Mouse (Mus musculus) bone marrow macrophage, adult 2 months (primary cell): Measurements from ENCODE around the gene Entr1. TPM values are rescaled to one million over a fixed set of nuclear protein-coding genes. Genes with fewer than 3 reads are reported as not detected.

ENCODE experiments used
- H3K27ac ChIP-seq: 2 replicates; pipeline ENCODE4 v1.5.1; 2012; ENCODE audit warnings: low read depth, low read length; ENCODE audit not compliant: insufficient read depth
- H3K4me1 ChIP-seq: 2 replicates; pipeline ENCODE4 v1.6.1; 2012; ENCODE audit warnings: low read length; ENCODE audit not compliant: control insufficient read depth, insufficient read depth
- H3K4me3 ChIP-seq: 2 replicates; pipeline ENCODE4 v1.5.1; 2012; ENCODE audit warnings: mild to moderate bottlenecking, low read length, moderate library complexity; ENCODE audit not compliant: insufficient read depth
- CTCF ChIP-seq: IDR thresholded peaks from 2 replicates; pipeline ENCODE4 v1.5.1; 2012; ENCODE audit warnings: low read depth, mild to moderate bottlenecking, low read length, moderate library complexity
- POLR2A ChIP-seq: IDR thresholded peaks from 2 replicates; pipeline ENCODE4 v1.6.1; 2012; ENCODE audit warnings: mild to moderate bottlenecking, low read depth, low read length, borderline replicate concordance
- polyA plus RNA-seq: library from polyadenylated mRNA; stranded (reverse); fragments of >200 nt; gene quantifications from 2 replicates; pipeline ENCODE4 v1.2.4, GENCODE M21; 2012; ENCODE audit not compliant: missing spikeins, insufficient read depth, insufficient read length

Entr1 gene
- polyA plus RNA-seq, 1 experiment: 61.5 TPM

DNA sequence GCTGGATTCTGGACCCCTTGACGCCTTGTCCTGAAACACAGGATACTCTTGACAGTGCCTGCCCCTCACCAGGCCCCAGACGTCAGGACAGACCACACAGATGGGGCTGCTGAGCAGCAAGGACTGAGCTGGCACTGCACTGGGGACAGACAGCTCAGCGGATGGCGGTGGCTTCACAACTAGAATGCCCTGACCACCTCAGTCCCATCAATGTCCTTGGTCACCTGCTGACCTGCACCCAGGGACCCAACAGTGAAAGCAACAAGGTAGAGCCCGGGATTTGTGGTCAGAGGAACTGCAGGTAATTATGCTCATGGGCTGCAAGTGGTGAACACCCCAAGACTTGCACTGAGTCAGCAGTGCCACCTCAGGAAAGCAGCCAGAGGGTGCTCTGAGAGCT is 26.1 kb downstream of the Entr1 start:
- no peak overlapping the region for H3K4me3 ChIP-seq
- no peak for TF ChIP-seq POLR2A
- TF ChIP-seq CTCF: no peak
- peaks cover 17% of the 10 kb centered on the region for H3K4me1 ChIP-seq
- H3K27ac ChIP-seq: no peak overlapping the region

DNA sequence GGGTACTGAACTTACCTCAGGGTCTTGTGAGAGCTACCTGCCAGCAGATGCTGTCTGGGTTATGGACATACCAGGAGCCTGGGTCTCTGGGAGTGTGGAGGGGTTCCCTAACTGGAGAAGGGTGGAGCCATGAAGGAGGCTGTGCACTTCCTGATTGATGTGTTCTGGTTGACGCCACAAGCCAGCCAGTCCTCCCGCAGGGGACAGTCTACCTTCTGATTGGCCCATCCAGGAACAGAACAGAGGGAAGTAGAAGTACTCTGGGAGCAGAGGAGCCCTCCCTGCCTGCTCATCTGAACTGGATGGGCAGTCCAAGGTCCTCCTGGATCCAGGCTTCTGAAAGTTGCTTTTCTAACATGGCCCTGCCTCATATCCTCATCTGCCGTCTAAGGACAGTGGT is 28.3 kb downstream of the Entr1 start, which contains the start of gene Card9:
TSS of gene Card9 (minus strand) at position 147 of the 400 bp plus-strand sequence.
- H3K27ac ChIP-seq: peak within 1 kb of the TSS; percentile 77

DNA sequence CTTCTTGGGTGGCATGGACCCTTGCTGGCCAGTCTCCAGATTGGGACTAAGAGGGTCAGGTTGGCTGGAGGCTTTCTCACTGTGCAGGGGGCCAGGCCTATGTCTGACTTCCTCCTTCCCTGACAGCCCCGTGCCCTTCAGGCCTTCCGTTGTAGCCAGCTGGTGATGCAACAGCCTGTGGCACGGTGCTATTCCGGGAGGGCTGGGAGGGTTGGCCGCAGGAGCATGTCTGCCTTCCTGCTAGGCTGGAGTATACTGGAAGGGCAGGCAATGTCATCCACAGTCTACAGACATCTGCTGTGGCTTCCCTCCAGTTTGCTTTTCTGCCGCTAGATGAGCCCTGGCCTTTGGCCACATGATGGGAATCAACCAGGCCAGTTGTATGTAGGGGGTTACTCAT is 29.1 kb downstream of the Entr1 start:
- Histone ChIP-seq H3K27ac (peak overlapping the region; percentile 77), H3K4me1 (peaks cover 26% of the 10 kb centered on the region), H3K4me3 (peak overlapping the region; percentile 77)
- TF ChIP-seq CTCF (no peak), POLR2A (no peak)

More for the DNA sequence above, 28.3 kb downstream of the Entr1 start, which contains the start of gene Card9:
- H3K4me1 ChIP-seq: peaks cover 26% of the 10 kb centered on the region
- H3K4me3 ChIP-seq: peak within 1 kb of the TSS; percentile 77
- no peak for TF ChIP-seq CTCF
- no peak for TF ChIP-seq POLR2A

DNA sequence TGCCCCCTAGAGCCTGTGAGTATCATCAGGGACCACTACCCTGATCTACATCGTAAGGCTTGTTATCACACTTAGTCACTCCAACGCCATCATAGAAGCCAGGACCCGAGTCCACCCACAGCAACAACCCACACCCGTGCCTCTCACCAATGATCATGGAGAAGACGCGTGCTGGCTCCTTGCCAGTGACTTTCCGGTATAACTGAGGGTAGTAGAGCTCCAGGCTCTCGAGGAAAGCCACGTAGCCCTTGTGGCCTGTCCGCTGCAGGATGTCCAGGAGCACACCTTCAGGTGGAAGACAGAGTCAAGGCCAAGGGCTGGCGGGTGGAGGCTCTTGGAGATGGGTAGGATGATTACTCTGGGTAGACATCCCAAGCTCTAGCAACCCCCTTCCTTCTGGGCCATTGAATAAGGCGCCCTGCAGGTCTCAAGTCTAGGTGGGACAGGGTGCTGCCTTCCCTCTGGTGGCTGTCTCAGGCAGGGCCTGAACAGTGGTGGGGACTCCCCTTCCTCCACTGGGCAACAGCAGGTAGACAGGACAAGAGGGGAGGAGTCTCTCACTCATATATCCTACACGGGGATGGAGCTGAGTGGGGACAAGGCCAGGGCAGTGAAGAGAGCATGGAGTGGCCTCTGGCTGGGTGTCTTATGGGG is 30.3 kb downstream of the Entr1 start:
- H3K27ac ChIP-seq: no peak overlapping the region
- H3K4me3 ChIP-seq: 0 out of 2 replicates have a peak overlapping the region, but pooled peaks have one; percentile 77
- no peak for TF ChIP-seq CTCF
- TF ChIP-seq POLR2A: no peak
- peaks cover 26% of the 10 kb centered on the region for H3K4me1 ChIP-seq

DNA sequence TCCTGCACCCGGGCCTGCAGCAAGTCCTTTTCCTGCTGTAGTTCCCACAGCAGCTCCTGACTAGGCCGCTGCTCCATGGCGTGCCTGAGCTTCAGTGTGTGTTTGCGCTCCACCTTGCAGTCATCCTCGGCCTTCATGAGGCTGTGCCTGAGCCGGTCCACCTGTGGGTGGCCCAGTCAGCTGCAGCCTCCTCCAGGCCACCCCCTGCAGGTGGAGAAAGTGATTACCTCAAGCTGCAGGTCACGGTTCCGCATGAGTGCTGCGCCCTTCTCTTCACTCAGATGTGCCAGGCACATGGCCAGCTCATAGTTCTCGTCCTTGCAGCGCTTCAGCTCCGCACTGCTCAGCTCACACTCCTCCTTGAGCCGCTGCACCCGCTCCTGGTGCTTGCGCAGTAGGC is 31.6 kb downstream of the Entr1 start:
- Histone ChIP-seq H3K4me1 (peaks cover 31% of the 10 kb centered on the region), H3K27ac (no peak overlapping the region), H3K4me3 (no peak overlapping the region)
- TF ChIP-seq CTCF (no peak), POLR2A (no peak)

DNA sequence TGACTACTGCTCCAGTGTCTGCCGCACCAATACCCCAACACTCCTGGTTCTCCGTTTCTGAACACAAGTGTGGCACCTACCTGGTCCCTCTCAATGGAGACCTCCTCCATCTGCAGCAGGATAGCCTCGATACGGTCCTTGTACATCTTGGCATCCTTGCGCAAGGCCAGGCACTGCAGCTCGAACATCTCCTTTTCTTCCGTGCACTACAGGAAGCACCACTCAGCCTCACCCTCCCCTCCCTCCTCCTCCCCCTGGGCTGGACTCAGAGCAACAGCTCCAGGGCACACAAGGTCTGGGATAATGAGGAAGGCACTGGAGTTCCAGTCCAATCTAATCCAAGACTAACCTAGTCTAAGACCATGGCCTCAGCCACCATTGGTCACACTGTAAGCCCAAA is 32.4 kb downstream of the Entr1 start:
- TF ChIP-seq POLR2A (no peak), CTCF (no peak)
- peaks cover 31% of the 10 kb centered on the region for H3K4me1 ChIP-seq
- no peak overlapping the region for H3K4me3 ChIP-seq
- H3K27ac ChIP-seq: no peak overlapping the region

DNA sequence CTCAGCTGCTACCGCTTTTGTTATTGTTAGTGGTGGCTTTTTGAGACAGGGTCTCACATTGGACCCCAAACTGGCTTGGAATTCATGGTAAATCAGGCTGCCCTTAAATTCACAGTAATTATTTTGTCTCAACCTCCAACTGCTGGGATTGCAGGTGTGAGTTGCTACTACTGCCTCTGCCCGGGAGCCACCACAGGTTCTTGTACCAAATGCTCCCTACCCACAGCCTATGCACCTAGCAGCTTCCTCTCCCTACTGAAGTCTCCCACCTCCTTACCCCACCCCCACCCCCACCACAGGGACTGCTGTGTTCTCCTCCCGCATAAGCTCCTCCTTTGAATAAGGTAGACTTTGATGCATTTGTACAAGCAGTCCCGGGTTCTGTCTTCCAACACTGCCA is 32.9 kb downstream of the Entr1 start:
- Histone ChIP-seq H3K4me3 (no peak overlapping the region), H3K27ac (no peak overlapping the region), H3K4me1 (peaks cover 27% of the 10 kb centered on the region)
- no peak for TF ChIP-seq CTCF
- no peak for TF ChIP-seq POLR2A

DNA sequence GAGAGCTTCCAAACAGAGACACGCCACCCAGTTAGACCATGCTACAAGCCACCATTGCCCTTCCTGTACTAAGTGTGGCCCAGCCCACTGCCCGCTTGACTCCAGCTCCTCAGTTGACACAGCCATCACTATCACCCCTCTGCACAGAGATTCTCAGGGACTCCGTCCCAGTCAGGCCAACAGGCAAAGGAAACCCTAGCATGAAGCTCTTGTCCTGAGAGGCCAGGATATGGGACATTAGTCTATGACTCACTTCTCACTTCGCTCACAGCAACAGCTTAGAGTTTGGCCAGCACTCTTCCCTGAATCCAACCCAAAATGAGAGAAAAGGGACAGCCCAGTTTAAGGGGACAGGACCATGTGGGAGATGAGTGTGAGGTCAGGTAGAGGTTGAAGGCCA is 34.7 kb downstream of the Entr1 start:
- TF ChIP-seq POLR2A (no peak), CTCF (no peak)
- Histone ChIP-seq H3K27ac (no peak overlapping the region), H3K4me1 (peaks cover 24% of the 10 kb centered on the region), H3K4me3 (no peak overlapping the region)

DNA sequence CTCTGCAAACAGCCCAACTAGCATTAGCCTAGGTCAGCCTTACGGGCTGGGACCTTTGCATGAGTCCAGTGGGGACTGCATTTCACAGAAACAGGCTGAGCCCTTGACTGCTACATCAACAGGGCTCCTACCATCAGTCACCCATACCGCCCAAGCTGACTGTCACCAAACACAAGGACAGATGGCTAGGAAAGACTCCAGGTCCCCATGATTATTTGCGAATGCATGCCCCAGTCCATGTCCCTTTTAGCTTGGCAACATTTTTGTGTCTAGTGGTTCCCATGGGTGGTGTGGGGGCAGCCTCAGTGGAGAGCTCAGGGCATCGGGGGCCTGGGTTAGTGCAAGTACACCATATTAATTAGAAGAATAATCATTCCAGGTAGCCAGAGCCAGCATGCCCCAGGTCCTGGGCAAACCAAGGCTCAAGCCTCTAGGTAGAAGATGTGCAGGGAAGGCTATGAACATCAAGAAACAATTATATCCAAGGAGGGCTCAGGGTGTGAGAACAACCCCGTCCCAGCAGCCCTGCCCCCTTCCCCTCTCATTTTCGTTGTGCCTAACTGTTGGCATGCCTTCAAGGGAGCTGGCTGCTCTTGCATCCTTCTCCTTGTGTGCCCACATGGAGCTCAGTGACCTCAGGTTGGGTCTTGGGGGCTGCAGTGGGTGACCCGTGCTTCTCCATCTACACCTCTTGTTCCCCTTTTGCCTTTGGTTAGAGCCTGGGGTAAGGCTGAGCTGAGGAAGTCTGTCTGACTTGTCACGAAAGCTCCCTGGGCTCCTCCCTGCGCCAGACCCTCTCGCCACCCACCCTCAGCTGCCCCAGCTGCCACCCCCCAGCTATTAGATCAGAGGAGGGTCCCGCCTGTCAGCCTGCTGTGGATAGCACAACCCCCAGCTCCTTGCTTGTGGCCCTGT is 35.8 kb downstream of the Entr1 start:
- peaks cover 26% of the 10 kb centered on the region for H3K4me1 ChIP-seq
- no peak overlapping the region for H3K27ac ChIP-seq
- no peak overlapping the region for H3K4me3 ChIP-seq
- TF ChIP-seq POLR2A: no peak
- TF ChIP-seq CTCF: no peak

DNA sequence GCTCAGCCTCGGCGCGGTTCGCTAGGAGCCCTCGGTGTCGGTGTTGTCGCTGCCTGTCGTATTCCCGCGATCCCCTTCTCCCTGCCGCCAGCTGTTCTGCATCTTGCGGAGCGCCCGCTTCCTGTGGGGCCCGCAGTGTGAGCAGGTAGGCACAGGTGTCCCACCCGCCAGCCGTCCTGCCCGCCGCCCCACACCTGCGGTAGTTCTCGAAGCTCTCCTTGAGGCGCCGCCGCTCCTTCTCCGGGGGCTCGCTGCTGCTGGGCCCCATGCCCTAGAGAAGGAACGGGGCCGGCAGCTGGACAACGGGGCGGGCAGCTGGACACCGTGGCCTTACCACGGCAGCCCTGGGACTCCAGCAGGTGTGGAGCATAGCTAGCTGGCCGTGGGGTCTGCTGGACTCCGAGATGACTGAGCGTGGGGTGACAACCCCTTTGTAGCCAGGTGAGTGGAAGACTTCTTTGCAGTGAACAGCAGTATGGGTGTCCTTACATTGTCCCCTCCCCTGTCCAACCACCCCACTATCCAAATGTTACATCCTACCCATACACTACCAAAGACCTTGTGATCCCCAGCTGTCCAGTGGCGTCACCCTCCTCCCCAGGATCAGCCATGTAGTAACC is 36.7 kb downstream of the Entr1 start:
- H3K4me3 ChIP-seq: peak overlapping the region; percentile 85
- H3K27ac ChIP-seq: no peak overlapping the region
- H3K4me1 ChIP-seq: peaks cover 28% of the 10 kb centered on the region
- TF ChIP-seq CTCF: no peak
- no peak for TF ChIP-seq POLR2A
